Mouse (Mus musculus): ENCODE measurements around the gene Rps28.

GRCm38 (mm10) chr17:33815399-33815798 lies 9.0 kb downstream of the Rps28 start:
- TF ChIP-seq USF1 (IDR thresholded peaks at IDR 0.05; ENCODE audit: low read depth, low read length) (no peak), CTCF (conservative IDR thresholded peaks at IDR 0.05 in 1 of 2, IDR thresholded peaks at IDR 0.05 in 1 of 2; ENCODE audit: low read depth in 2 of 2, low read length in 2 of 2) (no peak), UBTF (IDR thresholded peaks at IDR 0.05; ENCODE audit: low read depth, low read length) (no peak), ZC3H11A (IDR thresholded peaks at IDR 0.05; ENCODE audit: low read depth, low read length) (no peak)

Measured in CH12.LX (cell line).